Mouse (Mus musculus) kidney, postnatal 36 days (tissue): ENCODE results near the gene Ppp1r8.
"Not testable (repeated sequence)": the region's sequence is repeated elsewhere in the genome, so short reads cannot be mapped to it uniquely, and the experiment has no call there.

Source experiments
- DNase-seq, 2 experiments: peaks; one replicate each; pipeline ENCODE4 v3.0.0; 2021 to 2022; ENCODE audit warnings: mixed read lengths in 2 of 2

Gene Ppp1r8

DNA sequence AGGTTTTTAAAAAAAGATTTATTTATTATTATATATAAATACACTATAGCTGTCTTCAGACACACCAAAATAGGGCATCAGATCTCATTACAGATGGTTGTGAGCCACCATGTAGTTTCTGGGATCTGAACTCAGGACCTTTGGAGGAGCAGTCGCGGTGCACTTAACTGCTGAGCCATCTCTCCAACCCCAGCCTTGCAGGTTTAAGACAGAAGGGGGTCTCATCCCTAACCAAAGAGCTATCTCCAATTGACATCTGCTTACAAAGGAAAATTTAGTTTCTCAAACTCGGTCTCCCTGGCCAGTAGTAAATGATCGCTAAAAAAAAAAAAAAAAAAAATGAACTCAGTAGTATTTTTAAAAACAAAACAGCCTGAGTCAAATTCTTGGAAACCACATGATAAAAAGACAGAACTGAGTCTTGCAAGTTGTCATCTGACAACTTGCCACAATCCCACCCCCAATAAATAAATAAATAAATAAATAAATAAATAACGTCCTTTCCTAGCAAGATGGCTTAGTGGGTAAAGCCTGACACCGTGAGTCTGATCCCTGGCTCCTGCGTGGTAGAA lies 36.3 kb downstream of the Ppp1r8 start:
- DNase-seq, result no peak

DNA sequence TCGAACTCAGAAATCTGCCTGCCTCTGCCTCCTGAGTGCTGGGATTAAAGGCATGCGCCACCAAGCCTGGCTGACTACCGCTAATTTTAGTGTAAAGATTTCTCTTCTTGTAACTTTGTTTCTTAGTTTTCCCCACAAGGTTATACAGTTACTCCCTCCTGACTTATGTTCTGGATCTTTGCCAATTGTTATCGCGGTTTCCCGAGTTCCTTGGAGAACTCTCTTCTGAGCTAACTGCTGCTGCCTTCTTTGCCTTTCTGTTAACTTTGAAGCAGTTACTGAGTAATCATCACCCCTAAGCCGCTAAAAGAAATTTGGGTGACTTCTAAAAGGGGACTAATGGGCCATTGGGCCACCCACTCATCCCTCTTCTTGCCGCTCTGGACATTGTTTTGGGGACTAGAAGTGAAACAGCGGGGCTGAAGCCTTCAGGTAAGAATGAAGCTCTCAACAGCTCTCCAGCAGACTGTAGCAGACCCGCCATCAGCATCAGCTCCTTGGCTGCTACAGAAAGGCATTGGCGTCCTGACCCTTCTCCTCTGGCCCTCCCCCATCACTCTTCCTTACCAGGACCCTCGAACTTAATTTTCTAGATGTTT lies 37.3 kb downstream of the Ppp1r8 start:
- DNase-seq, result no peak

DNA sequence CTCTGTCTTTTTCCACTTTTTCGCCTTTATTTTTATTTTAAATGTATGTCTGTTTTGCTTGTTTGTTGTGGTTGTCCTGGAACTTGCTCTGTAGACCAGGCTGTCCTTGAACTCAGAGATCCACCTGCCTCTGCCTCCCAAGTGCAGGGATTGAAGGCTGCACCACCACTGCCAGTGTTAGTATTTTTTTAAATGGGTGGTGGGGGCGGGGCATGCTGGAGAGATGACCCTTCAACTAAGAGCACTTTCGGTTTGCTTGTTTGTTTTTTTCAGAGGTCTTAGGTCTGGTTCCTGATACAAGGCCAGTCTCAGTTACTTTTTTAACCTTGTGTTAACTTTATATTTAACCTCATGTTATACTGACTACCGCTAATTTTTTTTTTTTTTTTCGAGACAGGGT lies 37.8 kb downstream of the Ppp1r8 start:
- no peak for DNase-seq

DNA sequence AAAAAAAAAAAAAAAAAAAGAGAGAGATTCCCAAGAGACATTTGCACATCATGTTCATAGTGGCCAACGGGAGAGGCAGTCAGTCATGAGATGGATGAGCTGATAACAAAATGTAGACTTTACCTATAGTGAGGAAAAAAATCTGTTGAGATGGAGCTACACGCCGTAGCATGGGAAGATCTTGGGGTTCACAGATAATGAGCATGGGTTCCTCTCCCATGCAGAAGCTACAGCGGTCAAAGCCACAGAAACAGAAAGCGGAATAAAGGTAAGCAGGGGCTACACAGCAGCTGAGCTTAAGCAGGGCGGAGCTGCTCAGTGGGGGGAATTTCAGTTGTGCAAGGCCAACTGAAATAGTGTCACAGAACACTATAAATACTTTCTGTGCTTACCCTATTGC lies 38.6 kb downstream of the Ppp1r8 start:
- no peak for DNase-seq

DNA sequence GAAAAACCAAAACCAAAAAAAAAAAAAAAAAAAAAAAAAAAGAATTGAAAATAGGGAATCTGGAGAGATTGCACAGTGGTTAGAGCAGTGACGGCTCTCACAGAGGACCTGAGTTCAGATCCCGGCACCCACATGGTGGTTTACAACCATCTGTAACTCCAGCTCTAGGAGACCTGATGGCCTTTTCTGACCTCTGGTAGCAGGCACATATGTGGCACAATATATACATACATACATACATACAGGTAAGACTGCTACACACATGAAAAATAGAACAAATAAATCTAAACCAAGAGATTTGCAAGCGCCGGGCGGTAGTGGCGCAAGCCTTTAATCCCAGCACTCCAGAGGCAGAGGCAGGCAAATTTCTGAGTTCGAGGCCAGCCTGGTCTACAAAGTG lies 39.1 kb downstream of the Ppp1r8 start:
- no peak for DNase-seq

DNA sequence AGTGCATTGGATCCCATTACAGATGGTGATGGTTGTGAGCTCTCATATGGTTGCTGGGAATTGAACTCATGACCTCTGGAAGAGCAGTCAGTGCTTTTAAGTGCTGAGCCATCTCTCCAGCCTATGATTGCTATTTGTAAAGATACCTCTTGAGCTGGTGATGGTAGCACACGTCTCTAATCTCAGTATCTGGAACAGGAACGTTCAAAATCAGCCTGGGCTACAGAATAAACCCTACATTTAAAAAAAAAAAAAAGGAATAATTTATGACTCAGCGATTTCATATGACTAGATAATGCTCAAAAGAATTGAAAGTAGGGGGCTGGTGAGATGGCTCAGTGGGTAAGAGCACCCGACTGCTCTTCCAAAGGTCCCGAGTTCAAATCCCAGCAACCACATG lies 39.8 kb downstream of the Ppp1r8 start:
- DNase-seq, result no peak

DNA sequence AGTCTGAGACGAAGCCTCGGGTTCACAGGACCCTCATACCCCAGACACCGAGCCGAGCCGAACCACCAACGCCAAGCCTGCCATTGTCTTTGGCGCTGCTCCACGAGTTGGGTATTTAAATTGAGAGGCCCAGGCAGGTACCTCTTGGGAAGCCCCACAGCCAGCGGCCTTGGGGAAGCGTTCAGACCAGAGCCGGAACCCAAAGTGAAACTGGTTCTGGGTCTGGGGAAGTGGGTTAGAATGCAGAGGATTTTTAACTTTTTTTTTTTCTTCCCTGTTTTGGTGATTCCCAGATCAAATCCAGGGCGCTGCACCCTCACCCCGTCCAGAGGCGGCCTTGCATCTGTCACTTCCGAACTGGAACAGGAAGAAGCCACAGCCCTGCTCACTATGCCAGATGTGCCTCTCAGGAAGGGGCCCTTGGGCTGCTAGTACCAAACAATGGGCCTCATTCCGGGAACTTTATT lies 40.8 kb downstream of the Ppp1r8 start:
- DNase-seq, result peak in 1 of 2 experiments; percentile 19

DNA sequence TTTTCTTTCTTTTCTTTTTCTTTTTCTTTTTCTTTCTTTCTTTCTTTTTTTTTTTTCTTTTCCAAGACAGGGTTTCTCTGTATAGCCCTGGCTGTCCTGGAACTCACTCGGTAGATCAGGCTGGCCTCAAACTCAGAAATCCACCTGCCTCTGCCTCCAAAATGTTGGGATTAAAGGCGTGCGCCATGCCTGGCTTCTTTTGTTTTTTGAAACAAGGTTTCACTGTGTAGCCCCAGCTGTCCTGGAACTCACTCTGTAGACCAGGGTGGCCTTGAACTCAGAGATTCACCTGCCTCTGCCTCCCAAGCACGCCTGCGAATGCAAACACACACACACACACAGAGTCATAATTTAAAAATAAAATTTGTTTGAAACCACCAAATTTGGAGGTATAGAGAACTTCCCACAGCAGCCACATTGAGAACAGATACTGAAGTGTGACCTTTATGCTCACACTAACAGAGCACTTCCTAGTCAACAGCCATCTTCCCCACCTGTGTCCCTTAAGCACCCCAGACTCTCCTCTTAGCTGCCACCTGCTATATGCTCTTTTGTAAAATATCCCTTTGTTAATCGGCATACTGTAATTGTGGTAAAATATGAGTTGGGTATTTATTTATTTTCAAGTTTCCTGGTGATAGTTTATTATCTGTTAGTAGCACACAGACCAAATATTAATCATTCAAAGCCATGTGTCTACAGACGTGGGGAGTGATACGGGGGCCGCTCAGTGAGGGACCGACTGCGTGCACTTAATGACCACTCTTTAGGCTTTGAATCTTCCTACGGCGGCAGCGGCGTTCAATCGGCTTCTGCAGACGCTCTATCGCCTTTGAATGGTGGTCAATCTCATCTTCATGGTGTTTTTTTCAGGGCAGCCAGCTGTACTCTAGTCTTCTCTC lies 41.5 kb downstream of the Ppp1r8 start:
- DNase-seq, result no peak

DNA sequence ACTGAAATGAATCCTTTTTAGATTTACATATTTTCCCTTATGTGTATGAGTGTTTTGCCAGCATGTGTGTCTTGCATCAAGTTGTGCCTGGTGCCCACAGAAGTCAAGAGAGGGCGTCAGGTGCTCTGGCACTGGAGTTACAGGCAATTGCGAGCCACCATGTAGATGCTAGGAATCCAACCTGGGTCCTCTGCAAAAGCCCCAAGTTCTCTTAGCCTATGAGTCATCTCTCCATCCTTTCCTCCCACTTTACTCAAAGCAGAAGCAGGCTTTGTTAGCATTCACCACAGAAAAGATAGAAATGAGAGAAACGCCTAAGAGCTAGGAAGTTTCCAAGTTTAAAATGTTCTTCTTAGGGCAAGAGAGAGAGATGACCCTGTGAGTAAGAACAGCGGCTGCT lies 43.1 kb downstream of the Ppp1r8 start:
- DNase-seq, result no peak

DNA sequence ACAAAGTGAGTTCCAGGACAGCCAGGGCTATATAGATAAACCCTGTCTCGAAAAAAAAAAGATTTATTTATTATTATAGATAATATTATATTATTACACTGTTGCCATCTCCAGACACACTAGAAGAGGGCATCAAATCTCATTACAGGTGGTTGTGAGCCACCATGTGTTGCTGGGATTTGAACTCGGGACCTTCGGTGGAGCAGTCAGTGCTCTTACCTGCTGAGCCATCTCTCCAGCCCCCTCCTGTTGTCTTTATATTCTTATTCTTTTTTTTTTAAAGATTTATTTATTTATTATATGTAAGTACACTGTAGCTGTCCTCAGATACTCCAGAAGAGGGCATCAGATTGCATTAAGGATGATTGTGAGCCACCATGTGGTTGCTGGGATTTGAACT lies 44.3 kb downstream of the Ppp1r8 start:
- DNase-seq, result not testable (repeated sequence)

DNA sequence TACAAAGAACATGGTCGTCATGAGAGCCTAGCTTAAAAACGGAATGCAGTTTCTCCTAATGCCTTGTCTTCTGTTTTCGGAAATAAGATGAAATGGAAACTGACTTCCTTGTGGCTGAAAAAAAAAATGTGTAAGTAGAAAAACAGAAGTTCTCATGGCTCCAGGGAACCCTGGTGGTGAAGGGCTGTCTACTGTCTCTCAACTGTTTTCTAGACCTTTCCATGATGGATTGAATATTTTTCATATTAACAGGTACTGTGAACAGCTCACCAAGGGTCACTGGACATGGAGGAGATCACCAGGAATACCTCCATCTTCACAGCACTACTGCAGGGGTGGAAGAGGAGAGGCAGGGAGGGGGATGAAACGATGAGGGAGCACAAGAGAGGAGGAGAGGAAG lies 44.9 kb downstream of the Ppp1r8 start:
- no peak for DNase-seq

DNA sequence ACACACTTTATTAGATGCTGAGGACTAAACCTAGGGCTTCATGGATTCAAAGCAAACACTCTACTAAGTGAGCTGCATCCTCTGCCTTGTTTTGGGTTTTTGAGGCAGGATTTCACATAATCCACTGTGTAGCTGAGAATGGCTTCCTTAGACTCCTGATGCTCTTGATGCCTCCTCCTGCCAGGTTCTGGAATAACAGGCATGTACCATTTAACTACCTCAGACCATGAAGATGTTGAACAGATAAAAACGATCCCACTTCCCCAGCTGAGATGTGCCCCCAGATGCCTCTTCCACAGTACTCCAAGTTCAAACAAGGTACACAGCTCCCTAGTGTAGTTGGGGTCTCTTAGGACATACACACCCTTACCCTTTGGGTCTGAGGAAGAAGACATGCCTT lies 45.5 kb downstream of the Ppp1r8 start:
- DNase-seq, result no peak

DNA sequence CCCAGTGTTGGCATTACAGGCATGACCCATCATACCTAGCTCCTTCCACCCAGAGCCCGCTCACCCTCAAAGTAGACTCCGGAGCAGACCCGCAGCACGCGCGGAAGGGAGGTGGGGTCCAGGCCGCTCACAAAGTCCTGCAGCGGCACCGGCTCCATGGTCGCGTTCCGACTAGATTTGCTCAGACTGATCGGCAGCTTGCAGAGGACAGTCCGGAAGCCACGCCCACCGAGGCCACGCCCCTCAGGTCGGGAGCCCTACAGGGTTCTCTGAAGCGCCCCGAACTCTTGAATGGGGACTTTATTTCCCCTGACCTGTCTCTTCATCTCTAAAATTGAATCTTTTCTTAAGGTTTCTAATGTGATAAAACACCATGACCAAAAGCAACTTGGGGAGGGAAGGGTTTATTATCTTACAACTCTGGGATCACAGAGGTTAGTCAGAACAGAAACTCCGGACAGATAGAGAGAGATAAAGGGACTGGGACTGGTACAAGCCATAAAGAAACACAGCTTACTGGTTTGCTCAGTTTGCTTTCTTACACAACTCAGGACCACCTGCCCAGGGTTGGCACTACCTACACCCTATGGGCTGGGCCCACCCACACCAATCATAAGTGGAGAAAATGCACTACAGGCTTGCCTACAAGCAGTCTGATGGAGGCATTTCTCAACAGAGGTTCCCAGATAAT lies 46.6 kb downstream of the Ppp1r8 start, which contains the start of gene Themis2:
Gene Themis2 (minus strand): TSS at position 192 of the 691 bp plus-strand sequence.
- DNase-seq, result peak; percentile 65 to 91

DNA sequence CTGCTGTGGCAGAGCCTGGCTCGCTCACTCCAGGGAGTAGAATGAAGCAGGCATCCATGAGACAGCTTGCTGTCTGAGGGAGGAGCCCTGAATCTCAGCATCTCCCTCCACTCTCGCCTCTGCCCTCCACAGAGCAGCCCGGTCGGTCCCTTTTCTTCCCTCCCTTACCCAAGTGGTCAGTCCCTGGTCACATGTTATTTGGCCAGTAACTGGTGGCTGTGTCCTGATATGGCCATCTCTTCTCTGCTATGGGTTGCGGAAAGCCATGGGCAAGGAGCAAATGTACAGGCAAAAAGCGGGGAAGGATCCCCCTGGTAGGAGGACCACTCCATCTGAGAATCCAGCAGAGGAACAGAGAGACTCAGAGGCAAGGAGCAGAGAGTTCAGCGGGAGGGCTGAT lies 47.8 kb downstream of the Ppp1r8 start:
- DNase-seq, result no peak

DNA sequence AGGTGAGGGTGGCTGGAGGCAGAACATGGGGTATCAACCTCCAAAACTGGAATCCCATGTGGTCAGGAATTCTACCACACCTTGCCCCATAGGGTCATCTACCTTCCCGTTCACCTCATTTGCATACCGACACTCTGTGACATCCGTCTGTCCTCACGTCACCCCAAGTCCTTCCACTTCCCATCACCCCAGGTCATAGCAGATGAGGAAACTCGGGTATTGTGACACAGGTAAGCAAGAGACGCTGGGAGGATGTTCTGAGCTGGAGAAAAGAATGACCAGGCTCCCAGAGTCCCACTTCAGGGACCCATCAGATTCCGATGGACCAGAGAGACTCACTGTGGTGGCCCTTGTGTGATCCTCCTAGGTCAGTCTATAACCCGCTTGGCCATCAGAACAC lies 48.2 kb downstream of the Ppp1r8 start:
- no peak for DNase-seq

DNA sequence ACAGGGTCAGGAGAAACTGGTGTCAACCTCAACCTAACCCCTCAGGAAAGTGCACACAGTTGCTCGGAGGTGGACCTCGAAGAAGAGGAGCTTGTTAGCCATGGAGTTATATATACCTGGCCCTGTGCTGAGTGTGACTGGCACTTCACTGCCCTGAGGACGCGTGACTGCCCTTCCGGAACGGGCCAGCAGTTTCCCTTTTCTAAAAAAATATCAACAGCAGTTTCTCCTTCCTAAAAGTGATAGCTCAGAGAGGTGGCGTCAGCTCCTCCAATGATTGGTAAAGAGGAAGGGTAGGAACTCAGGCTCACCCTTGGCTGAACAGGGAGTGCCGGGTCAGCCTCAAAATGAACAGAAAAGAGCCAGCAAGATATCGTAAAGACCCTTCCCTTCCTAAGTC lies 48.9 kb downstream of the Ppp1r8 start:
- peak in 1 of 2 experiments; percentile 34 for DNase-seq

DNA sequence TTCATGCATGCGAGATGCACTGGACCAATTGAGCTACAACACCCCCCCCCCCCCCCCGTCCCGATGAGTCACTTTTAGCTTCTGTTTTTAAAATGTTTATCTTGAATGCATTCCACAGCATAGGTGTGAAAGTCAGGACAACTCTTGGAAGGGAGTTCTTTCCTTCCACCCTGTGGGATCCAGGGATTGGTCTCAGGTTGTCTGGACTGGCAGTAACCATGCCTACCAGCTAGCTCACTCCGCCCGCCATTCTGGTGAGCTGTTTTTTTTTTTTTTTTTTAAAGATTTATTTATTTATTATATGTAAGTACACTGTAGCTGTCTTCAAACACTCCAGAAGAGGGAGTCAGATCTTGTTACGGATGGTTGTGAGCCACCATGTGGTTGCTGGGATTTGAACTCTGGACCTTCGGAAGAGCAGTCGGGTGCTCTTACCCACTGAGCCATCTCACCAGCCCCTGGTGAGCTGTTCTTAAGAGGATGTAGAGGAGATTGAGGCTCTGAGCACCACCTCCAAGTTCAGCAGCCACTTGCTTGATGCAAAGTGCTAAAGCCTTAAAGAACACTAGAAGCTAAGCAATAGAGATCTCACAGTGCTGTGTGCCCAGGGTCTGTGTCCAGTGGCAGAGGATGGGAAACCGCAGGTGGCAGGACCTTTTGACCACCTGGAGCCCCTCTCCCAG lies 49.5 kb downstream of the Ppp1r8 start:
- DNase-seq, result not testable (repeated sequence)

DNA sequence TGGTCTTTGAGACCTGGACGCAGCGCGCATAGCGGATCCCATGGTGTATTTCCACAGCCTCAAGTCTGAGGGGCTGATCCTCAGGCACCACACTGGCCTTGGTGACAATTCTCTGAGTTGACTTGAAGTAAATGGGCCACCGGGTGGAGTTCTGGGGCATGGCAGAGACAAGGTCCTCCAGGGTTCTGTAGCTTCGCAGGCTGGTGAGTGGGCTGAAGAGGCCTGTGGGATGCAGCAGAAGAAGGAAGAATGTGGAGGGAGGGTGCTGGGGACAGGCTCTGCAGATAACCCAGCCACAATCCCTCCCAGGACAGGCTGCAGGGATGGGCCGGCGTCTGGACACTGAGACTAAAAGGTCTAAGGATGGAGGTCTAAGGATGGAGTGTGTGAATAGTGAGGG lies 53.2 kb downstream of the Ppp1r8 start:
- DNase-seq, result no peak

DNA sequence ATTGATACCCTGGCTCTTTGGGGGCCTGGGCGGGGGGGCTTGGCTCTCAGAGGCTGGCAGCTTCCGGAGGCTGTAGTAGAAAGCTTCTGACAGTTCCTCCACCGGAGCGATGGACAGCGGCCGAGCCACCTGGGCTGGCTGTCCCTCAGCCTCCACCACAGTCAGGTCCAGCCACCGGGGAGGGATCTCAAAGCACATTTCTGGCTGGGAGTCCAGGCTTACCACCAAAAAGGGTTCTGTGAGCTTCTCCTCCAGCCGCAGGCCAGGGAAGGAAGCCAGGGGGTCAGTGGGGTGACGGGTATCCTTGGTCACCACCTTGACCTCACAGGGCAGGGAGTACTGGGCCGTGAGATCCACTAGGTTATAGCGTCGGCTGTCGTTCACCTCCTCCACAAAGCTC lies 57.7 kb downstream of the Ppp1r8 start:
- DNase-seq, result peak in 1 of 2 experiments; percentile 18

DNA sequence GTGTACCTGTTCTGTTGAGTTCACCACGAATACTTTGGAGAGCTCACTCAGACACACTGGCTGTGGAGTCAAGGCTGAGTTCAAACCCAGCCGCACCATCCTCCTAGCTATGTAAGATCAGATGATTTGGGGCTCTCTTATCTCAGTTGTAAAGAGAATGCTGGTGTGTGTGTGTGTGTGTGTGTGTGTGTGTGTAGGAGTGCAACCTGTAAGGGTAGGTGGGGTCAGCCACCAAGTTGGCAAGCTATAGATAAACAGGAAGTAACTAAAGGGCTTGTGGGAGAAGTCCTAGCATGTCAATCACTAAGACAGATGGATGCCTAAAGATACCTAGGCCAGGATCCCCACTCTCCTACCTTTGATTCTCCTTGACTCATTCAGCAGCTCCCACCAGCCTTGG lies 59.2 kb downstream of the Ppp1r8 start:
- DNase-seq, result no peak

DNA sequence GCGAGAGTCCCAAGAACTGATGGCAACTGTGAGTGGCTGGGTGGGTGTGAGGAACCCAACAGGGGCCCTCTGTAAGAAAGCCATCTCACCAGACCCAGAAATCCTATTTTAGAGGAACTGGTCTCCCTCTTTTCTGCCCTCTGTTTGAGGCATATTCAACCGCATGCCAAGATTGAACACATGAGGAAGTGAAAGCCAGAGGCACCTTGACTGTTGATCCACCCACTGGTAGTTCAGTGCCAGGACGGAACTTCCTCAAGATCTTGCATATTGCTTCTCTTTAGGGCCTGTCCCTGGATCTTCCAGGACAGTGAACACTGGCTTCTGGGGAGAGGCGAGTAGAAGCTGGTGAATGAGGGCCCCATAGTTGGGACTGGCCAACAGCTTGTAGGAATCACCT lies 62.7 kb downstream of the Ppp1r8 start:
- no peak for DNase-seq

DNA sequence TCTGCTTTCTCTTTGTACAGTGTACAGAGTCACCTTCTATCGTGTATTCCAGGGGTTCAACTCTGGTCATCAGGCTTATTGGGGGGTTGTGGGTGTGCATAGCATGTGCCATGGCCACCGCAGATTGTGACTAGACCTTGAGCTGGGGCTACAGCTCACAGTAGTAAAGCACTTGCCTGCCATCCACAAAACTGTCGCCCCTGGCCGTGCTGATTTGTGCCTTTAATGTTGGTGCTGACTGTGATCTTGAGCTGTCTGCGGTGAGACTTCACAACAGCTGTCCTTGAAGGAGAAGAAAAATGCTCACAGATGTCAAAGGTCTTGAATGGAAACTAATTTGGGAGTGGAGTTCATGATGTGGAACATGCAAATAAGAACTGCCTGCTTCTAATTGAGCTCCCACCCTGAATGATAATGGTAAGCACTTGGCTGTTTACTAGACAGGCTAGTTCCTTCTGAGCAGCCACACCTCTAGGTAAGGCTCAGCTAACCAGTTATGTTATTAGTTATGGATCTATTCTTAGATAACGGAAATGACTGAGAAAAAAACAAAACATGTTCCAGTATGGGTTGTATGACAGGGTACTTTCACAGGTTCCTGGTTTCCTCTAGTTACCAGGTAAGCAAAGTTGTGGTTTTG lies 64.3 kb downstream of the Ppp1r8 start:
- DNase-seq, result no peak
